Mouse (Mus musculus): ENCODE data around the gene Lrit2. TPM values are rescaled to one million over a fixed set of nuclear protein-coding genes. Genes with fewer than 3 reads are reported as not detected.

Gene Lrit2
- total and polyA plus RNA-seq, 3 experiments, result not detected

- H3K9me3 ChIP-seq (replicated peaks; ENCODE audit: insufficient read depth, low read length), result no peaks in the 10 kb centered on the region
- H3K27me3 ChIP-seq (ENCODE audit: control insufficient read depth in 1 of 2, insufficient read depth in 2 of 2, low read length in 2 of 2), result no peaks in the 10 kb centered on the region; a peak in 1 of 4 replicates
- DNase-seq (ENCODE audit: low read depth, low spot score), result peak; percentile 36
- no peaks in the 10 kb centered on the region for H3K79me2 ChIP-seq (ENCODE audit: control insufficient read depth, insufficient read depth, low read length, poor library complexity)
- H3K36me3 ChIP-seq (ENCODE audit: control insufficient read depth in 1 of 2, insufficient read depth in 2 of 2, low read length in 2 of 2), result no peaks in the 10 kb centered on the region
- H3K4me3 ChIP-seq (ENCODE audit: control insufficient read depth in 1 of 2, insufficient read depth in 1 of 2, low read depth in 2 of 2, low read length in 2 of 2), result no peak overlapping the region
- H3K9ac ChIP-seq (ENCODE audit: control insufficient read depth, low read depth, low read length, poor library complexity, severe bottlenecking), result no peak overlapping the region
- no peak overlapping the region for H3K27ac ChIP-seq (ENCODE audit: control insufficient read depth, low read depth, low read length)
- no peaks in the 10 kb centered on the region for H3K4me1 ChIP-seq (ENCODE audit: control insufficient read depth in 1 of 2, insufficient read depth in 2 of 2, low read length in 2 of 2)
- TF ChIP-seq ETS1 (IDR thresholded peaks at IDR 0.05; ENCODE audit: low read depth, low read length) (no peak), POLR2AphosphoS2 (IDR thresholded peaks at IDR 0.05; ENCODE audit: low read length) (no peak), HCFC1 (IDR thresholded peaks at IDR 0.05; ENCODE audit: low read depth, low read length) (no peak), CHD2 (IDR thresholded peaks at IDR 0.05; ENCODE audit: low read length) (no peak), BHLHE40 (IDR thresholded peaks at IDR 0.05; ENCODE audit: borderline replicate concordance, low read depth, low read length) (no peak), RCOR1 (IDR thresholded peaks at IDR 0.05; ENCODE audit: low read depth, low read length) (no peak), ZC3H11A (IDR thresholded peaks at IDR 0.05; ENCODE audit: low read depth, low read length) (no peak), GABPA (IDR thresholded peaks at IDR 0.05; ENCODE audit: low read depth, low read length) (no peak), E2F4 (IDR thresholded peaks at IDR 0.05; ENCODE audit: borderline replicate concordance, low read depth, low read length) (no peak)
These were observed 787 bp downstream of the Lrit2 start for GRCm38 (mm10) chr14:37068516-37068915.

DNA sequence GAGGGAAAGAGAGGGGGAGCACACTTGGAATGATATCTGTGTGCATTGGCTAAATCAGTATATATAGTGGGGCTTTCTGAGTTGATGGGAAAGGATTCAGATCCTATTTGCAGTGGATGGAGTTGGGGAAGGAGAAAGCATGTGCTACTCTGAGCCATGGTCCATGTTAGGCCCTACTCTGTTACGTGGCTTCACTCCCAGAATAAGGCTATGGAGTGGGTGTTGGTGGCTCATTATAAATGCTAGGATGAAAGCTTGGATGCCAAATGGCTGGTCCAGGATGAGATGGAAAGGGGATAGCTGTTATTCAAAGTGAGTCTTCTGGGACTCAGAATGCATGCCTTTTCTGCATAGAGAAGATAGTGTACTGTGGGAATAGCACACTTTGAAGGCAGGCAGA, 13.0 kb downstream of the Lrit2 start:
- no peaks in the 10 kb centered on the region for H3K9me3 ChIP-seq (replicated peaks; ENCODE audit: insufficient read depth, low read length)
- no peaks in the 10 kb centered on the region for H3K79me2 ChIP-seq (ENCODE audit: control insufficient read depth, insufficient read depth, low read length, poor library complexity)
- no peak overlapping the region for H3K4me3 ChIP-seq (ENCODE audit: control insufficient read depth in 1 of 2, insufficient read depth in 1 of 2, low read depth in 2 of 2, low read length in 2 of 2)
- H3K4me1 ChIP-seq (ENCODE audit: control insufficient read depth in 1 of 2, insufficient read depth in 2 of 2, low read length in 2 of 2), result no peaks in the 10 kb centered on the region
- no peak overlapping the region for H3K9ac ChIP-seq (ENCODE audit: control insufficient read depth, low read depth, low read length, poor library complexity, severe bottlenecking)
- no peaks in the 10 kb centered on the region for H3K27me3 ChIP-seq (ENCODE audit: control insufficient read depth in 1 of 2, insufficient read depth in 2 of 2, low read length in 2 of 2)
- no peak for DNase-seq (ENCODE audit: low read depth, low spot score)
- TF ChIP-seq MAFK (IDR thresholded peaks at IDR 0.05; ENCODE audit: borderline replicate concordance, low read depth, low read length) (no peak), ZKSCAN1 (IDR thresholded peaks at IDR 0.05; ENCODE audit: low read depth, low read length) (no peak), GABPA (IDR thresholded peaks at IDR 0.05; ENCODE audit: low read depth, low read length) (no peak), NRF1 (IDR thresholded peaks at IDR 0.05; ENCODE audit: insufficient read depth, low read depth, low read length, poor library complexity, severe bottlenecking) (no peak), CHD1 (IDR thresholded peaks at IDR 0.05; ENCODE audit: low read depth, low read length) (no peak), EP300 (IDR thresholded peaks at IDR 0.05; ENCODE audit: low read depth in 1 of 2, low read length in 2 of 2) (no peak), E2F4 (IDR thresholded peaks at IDR 0.05; ENCODE audit: borderline replicate concordance, low read depth, low read length) (no peak), MYB (IDR thresholded peaks at IDR 0.05; ENCODE audit: low read depth, low read length) (no peak), MAX (IDR thresholded peaks at IDR 0.05; ENCODE audit: low read length) (no peak), TAL1 (IDR thresholded peaks at IDR 0.05; ENCODE audit: low read length) (no peak), BHLHE40 (IDR thresholded peaks at IDR 0.05; ENCODE audit: borderline replicate concordance, low read depth, low read length) (no peak), MAZ (IDR thresholded peaks at IDR 0.05; ENCODE audit: low read depth, low read length) (no peak), JUND (IDR thresholded peaks at IDR 0.05; ENCODE audit: low read depth, low read length) (no peak), TCF12 (IDR thresholded peaks at IDR 0.05; ENCODE audit: low read depth, low read length) (no peak)
- H3K36me3 ChIP-seq (ENCODE audit: control insufficient read depth in 1 of 2, insufficient read depth in 2 of 2, low read length in 2 of 2), result no peaks in the 10 kb centered on the region
- no peak overlapping the region for H3K27ac ChIP-seq (ENCODE audit: control insufficient read depth, low read depth, low read length)

Measured in MEL (cell line).